Mouse (Mus musculus): ENCODE results near the gene Tmem183a.
A peak's percentile ranks its signal among the peaks of the same experiment; 100 is the strongest.

Gene Tmem183a

DNA sequence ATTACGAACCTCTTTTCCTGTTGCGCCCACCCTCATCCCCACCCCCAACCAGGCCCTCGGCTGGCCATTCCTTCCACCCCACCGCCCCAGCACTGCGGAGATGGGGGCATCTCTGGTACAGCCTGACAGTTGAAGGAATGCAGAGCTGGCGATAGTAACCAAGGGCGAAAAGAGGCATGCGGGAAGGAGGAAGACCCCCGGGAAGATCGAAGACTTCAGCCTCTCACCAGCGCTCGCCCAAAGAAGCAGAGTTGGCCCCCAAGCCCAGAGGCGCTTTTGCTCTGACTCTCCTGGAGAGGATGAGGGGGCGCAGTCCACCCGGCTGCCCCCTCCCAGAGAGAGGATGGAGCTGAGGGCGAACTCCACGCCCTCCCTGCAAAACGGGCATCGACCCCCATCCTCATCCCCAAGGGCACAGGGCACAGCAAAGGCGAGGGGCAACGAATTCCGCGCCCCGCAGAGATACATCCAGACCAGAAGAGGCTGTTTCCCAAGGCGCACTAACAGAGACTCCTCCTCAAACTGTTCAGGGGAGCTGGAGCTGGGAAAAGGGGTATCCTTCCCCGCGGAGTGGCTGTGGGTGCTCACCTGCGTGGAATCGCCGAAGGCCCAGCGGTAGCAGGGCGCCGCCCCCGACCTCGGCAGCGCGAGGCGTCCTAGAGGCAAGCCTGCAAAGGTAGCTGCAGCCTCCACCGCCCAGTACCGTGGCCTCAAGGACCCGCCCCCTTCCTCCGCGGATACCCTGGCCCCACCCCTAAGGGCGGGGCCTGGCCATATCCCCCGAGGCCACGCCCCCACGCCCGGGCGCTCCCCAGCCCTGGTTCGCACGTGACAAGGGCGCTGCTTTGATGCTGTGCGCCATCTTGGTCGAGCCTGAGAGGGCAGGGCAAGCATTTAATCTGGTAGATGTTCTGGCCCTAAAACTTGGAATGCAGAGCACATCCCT, 17.5 kb downstream of the Tmem183a start:
- DNase-seq (ENCODE audit: inconsistent ontology term) = peak; percentile 91

DNA sequence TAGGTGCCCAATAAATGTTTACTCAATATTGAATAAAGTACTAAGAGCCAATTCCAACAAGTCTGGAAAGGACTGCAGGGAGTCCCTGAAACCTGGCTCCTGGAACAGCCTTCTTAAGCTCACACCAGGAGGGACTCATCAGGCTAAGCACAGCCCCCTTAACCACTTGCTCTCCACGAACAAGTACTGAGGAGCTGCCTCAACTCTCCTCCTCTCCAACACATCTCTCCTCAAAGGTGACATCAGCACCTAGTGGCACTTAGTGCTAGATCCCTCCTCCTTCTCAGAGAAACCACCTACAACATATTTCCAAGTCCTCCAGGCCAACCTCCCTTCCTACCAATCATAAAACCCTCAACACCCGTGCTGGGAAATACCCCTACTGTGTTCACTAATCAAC, 18.2 kb downstream of the Tmem183a start:
- DNase-seq (ENCODE audit: inconsistent ontology term) = no peak

DNA sequence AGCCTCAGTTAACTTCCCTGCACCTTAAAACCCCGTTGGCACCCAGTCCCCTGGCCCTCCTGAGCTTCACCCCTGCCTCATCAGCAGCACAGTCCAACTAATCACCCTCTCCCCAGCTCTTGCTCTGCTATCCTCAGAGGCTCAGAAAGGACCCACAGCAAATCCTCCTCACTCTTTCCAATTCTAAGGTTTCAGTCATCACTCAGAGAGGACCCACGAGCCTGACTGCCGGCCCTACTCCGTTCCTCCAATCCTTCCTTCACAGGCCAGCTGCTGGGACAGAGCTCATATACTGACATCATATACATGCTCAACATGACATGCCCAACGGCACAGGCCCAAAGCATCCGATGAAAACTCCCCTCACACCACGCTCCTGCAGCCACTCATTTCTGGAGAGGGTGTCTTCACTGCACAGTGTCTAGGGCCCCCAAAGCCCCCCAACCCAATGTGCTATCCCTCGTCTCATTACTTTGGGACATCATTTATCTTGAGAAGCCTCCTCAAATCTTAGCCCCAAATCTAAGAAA, 18.9 kb downstream of the Tmem183a start:
- no peak for DNase-seq (ENCODE audit: inconsistent ontology term)

DNA sequence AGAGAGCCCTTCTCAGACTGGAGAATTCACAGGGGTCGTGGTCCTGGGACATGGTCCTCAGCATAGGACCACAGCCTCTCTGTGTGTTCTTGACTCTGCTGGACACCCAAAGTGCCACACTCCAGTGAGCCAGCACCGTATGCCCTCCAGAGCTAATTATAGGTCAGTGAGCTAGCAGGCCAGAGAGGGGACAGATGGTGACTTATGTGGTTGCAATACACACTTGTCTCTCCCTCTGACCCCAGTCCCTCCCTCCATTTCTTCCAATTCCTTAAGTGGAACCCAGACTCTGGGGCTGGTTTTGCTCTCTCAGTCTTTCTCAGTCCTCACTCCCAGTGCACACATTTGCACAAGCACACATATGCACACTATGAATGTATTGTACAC, 19.5 kb downstream of the Tmem183a start:
- DNase-seq (ENCODE audit: inconsistent ontology term) = no peak

DNA sequence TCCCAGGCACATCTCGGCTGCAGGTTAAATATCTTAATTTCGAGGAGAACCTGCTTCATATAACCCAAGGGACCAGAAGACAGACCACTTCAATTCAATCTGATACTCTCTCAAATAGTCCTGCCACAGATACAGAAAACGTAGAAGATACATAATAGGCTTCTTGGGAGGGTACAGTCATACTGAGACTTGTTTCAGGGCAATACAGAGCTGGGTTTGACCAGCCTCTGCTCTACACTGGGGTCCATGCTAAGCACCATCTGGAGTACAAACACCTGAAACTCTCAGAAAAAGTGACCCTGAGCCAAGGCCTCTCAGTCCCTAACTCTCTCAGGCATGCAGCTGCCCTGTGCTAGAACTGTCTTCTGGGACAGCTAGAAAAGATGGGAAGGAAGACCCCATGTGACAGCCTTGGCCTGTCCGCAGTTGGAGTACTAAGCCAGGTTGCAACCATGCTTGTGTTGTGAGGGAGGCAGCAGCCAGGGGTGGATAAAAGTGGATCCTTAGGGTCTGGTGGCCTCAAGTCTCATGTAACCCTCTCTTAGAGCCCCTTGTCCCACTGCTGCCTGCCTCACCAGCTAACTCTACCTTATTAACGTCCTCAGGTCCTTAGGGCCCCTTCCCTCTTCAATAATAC, 20.0 kb downstream of the Tmem183a start:
- DNase-seq (ENCODE audit: inconsistent ontology term) = no peak

DNA sequence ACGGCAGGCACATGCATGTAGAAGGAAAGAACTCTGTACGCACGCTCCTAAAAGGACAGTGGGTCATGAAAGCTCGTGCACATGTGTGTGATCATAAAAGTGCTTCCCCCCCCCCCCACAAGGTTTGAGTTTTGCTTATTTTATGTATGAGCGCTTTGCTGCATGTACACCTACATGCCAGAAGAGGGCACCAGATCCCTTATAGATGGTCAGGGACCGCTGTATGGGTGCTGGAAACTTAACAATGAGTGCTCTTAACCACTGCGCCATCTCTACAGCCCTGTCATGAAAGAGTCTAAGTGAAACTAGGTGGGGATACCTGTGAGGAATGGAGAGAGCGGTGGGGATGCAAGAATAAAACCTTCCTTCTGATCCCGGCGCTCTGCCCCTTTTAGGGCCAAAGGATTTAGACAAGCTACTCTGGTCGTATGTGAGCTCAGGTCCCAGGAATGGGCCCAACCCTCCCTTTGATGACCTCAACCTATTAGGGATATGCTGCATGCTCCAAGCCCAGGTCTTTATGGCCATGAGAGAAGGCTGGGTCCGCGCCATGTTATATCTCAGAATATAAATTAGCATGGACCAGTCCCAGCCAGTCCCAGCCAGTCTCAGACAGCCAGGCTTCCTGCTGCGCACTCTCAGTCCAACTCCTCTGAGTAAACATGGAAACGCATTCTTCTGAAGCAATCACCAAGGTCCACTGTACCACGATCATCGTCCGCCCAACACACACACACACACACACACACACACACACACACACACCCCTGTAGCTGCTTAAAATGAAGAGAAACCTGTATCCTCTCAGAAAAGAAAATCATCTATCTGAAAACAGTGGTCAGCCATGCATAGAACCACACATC, 21.8 kb downstream of the Tmem183a start:
- DNase-seq (ENCODE audit: inconsistent ontology term) = no peak

DNA sequence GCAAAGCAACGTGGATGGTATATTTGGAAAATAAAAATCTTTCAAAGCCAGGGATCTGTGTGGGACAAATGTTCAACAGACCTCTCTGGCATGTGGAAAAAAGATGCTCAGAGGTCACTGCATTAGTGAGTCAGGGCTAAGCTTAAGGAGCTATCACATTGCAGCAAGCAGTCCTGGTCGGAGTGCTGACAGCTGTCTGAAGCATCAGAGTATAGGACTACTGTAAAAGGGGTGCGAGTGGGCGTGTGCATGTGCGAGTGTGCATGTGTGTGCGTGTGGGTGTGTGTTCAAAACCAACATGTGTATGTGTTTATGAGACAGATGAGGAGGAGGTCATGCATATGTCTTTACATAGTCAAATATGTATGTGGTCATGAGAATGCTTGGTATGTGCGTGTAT, 22.6 kb downstream of the Tmem183a start:
- DNase-seq (ENCODE audit: inconsistent ontology term) = no peak

DNA sequence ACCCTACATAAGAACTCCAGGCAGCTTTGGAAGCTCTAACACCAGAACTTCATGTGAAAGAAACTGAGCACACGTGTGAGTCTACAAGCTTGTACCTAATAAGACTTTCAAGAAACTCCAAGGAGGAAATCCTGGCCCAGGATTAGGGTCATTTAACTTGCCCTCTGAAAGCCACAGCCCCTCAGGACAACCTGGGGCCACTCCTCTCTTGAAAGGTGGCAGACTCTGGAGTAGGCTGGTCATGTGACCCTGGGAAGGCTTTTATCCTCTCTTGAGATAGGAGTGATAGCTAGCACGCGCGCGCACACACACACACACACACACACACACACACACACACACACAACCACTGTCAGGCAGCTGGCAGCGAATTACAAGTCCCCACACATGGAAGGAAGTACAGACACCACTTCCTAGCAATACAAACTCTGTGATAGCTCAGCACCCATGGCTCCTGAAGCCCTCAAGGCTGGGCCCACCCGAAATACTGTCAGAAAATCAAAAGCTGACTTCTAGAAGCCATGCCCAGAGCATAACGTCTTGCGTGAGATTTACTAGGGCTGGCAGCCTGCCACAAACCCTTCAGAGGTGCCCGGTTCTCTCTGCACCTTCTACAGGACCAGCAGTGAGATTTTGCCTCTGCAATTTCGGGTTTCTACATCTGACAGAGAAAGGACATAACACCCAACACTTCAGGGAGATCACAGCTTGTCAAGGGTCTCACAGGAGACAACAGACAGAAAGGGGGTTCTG, 24.6 kb downstream of the Tmem183a start:
- DNase-seq (ENCODE audit: inconsistent ontology term) = no peak

DNA sequence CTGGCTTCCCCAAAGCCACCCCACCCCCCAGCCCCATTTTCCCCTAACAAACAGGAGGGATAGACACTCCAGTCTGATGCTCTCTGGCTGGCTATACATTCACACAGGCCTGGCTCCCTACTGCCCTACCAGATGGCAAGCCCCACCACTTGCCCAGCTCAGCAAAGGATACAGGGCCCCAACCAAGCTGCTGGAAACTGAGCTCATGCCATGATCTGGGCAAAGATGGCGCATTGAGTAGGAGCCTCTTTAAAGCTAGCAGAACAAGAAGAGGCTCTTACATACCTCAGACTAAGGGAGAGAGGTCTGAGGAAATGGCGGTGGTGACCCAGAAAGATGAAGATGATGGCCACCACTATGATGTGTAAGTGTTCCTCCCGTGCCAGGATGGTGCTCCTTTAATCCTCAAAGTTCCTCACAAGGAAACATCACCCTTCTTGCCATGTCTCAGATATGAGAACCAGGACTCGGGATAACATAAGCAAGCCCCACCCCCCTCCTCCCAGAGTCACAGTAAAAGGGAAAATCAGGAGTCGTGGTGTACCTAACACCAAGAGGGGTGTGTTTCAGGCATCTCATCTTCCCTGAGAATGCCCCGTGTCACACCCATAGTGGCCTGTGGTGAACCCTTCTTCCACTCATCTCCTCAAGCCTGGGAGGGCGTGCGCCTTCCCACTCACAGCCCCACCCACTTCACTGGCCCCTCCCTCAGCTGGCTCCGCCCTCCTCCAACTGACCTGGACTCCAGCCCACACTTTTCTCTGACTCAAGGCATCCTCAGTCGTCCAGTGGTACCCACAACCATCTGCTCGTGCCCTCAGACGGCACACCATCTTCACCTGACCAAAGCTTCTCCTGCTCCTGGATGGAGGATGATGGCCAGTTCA, 25.6 kb downstream of the Tmem183a start:
- no peak for DNase-seq (ENCODE audit: inconsistent ontology term)

DNA sequence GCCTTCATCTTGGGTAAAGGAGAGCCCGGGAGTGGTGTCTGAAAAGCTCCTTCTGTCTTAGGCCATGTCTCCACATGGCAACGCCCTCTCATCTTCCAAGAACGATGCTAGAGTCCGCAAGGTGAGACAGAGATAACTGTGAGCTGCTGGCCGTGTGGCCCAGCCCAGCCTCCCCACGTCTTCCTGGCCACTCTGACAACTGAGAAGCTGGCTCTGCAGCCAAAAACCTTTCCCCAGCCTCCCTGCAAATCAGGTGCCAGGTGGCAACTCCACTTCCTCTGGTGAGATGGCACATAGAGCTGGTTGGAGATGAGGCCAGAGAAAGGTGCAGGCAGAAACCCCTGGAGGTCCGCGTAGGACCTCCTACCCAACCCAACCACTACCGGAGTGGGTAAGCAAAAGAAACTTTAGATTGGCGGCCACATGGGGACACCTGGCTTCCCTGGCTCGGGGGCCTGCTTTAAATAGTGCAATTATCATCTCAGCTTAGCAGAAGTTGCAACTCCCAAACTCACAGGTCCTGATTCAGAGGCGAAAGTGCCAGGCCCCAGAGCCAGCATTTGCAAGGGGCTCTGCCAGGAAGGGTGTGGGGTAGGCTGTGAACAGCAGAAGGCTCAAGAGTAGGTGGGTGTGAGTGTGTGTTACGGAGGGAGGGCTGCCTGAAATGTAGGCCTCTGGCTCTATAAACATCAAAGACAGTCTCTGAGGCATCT, 26.4 kb downstream of the Tmem183a start:
- no peak for DNase-seq (ENCODE audit: inconsistent ontology term)

DNA sequence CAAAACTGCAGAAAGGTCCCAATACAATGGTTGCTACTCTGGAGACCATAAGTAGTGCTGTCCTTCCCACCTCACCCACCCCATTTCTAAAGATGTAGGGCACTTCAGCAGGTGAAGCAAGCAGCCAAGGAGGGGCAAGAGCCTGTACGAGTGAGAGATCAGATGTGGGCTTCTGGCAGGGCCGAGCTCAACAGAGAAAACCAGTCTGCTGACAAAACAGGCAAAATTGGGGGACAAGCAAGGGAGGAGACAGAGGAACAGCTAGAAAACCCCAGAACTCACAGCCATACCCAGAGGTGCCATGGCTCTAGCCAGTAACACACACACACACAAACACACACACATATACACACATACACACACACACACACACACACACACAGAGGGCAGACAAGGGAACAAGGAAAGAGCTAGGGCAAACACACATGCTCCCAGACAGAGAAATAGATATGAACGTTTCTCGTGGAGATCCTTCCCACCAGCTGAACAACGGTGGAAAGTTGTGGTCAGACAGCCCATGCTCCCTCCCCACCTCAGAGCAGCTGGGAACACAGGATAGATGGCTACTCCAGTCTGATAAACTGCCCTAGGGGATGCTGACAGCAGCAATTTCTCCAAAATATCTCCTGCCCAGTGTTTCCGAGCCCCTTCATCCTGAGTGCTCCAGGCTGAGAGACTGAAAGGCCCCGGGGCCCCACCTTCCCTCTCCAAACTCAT, 27.5 kb downstream of the Tmem183a start:
- no peak for DNase-seq (ENCODE audit: inconsistent ontology term)

DNA sequence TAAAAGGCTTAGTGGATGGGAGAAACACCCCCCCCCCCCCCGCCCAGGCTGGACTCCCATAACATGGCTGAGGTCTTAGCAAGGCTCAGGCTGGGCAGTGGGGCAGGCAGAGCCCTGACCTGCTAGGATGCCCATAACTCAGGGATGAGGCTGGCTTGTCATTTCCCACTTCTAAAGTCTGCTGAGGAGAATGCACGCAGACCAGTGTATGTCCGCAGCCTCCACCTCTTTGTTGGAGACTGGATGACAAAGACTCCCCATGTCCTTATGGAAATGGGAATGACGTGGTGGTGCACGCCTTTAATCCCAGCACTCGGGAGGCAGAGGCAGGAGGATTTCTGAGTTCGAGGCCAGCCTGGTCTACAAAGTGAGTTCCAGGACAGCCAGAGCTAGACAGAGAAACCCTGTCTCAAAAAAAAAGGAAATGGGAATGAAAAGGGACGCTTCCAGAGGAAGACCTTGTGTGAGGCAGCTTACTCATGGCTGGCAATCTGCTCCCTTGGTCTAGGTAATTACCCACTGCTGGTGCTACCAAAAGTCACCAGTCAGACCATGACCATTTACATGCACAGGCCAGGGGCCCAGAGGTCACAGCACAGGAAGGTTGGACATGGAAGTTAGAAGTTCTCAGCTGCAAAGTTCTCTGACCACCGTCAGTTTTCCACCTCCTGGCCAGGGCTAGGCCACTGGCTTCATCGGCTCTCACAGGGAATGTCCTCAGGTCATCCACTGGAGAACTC, 28.2 kb downstream of the Tmem183a start:
- no peak for DNase-seq (ENCODE audit: inconsistent ontology term)

DNA sequence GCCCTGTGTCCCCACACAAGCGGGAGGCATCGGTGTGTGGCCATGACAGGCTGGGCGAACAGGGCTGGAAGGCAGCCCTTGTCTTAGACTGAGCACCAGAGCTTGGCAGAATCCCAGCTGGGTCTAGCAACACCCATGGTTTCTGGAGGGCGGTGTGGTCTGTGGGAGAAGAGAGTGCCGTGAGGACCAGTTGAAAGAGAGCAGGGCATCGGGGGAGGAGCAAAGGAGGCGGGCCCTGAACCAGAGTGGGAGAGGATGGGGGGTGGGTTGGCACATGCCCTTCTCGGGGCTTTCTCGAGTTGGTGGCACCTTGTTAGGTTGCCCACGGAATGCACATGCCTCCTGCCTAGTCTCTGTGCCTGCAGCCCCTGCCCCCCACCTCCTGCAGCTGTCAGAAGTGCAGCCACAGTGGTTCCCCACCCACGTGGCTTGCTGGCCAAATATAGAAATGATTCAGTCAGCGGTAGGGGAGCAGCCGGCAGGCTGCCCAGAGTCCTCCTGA, 29.0 kb downstream of the Tmem183a start, which contains the start of gene Ppfia4:
Gene Ppfia4, minus strand, starts transcription at position 159 of the 502 bp plus-strand sequence.
- peak; percentile 71 for DNase-seq (ENCODE audit: inconsistent ontology term)

DNA sequence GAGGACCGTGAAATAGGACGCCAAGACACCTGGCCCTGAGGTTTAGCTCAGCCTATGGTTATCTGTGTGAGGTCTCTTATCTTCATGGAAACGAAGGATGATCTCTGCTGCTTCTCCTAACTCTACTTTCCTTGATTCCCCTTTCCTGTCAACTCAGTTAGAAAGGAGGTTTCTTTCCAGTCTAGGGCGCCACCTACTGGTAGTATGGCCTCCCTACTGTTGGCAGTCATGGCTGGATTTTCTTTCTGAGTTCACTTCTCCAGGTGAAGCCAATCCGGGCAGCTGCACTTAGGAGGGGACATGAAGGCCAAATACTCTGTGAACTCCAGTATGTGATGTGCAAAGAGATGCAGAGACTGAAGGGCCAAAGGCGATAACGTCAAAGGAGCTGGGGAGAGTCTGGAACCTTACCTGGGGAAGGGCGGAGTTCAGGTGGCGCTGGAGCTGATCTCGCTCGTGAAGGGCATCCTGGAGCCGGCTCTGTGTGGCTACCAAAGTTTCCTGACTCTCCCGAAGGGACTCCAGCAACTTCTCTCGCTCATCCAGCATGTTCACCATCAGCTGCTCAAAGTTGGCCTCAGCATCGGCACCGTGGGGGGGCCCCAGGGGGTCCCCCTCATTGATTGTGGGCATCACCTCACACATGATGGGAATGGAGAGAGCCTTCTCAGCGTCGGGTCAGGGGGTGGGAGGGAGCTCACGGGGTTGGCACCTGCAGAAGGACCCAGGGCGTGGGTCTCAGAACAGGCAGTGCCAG, 29.7 kb downstream of the Tmem183a start:
- peak; percentile 71 for DNase-seq (ENCODE audit: inconsistent ontology term)

DNA sequence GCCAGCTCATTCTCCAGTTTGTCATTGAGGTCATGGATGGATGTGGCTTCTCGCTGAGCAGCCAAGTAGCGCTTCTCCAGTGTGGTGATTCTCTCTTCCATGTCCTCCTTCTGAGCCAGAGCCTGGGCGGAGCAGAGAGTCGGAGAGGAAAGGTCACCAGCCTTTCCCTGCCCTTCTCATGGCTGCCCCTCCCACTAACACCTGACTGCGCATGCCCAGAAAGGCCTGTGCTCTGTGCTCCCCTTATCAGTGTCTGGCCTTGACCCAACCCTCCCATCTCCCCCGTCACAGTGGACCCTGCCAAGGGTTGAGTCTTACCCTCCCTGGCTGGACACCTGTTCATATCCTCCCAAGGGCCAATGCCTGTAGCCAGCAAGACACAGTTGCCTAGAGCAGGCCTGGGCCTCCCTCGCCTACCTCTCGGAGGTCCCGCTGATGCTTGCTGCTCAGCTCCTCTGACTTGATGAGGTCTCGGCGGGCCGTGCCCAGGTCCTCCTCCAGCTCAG, 34.9 kb downstream of the Tmem183a start:
- DNase-seq (ENCODE audit: inconsistent ontology term) = no peak

DNA sequence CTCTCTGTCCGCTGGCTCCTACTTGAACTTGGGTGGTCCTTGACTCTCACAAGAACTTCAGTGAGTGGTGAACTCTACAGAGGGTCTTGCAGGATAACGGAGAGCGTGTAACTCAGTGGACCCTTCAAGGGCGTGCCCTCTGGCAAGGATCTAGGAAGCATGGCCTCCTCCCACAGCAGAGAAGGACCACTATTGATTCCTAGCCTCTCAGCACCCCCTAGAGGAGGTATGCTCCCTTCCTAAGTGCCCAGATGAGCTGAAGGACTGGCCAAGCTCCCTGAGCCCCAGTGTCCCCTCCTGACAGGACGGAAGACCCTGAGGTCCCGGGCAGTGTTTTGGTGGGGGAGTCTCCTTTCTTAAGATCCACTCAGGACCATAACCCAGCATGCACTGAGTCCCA, 39.2 kb downstream of the Tmem183a start:
- DNase-seq (ENCODE audit: inconsistent ontology term) = no peak
